Mouse (Mus musculus): ENCODE measurements around the gene Zbtb12. TPM values are rescaled to one million over a fixed set of nuclear protein-coding genes. Genes with fewer than 3 reads are reported as not detected.
A peak's percentile ranks its signal among the peaks of the same experiment; 100 is the strongest.

Gene Zbtb12
- total and polyA plus RNA-seq, 2 experiments from 2014 or later, result 8.1 to 39.1 TPM

DNA sequence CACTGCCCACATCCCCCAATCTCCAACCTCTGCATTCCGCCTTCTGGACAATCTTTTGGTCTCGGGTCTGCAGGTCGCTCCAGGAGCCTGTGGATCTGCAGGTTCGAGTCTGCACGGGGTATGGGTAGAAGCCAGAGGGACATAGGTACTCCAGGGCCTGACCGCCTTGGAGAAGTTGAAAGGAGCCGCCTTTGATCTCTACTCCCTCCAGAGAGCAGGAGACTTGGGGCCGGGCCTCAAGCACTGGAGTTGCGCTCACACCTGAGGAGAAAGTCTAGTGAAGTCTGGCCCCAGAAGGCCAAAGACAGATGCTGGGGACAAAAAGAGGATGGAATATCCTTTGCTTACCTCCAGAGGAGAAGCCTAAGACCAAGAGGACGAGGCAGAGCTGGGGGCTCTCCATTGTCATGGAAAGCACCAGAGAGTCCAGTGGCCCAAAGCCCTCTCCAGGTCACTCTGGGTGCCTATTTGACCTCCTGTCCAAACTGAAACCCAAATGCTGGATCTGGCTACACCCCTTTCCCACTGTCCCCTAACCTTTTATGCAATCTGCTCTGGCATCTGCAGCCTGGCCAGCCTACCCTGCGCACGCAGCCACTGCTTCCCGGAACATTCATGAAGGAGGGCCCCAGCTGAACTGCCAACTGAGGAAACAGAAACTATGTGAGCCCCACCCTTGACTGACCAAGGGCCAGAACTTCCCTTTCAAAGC lies 17.4 kb upstream of the Zbtb12 start:
- Histone ChIP-seq H3K27ac (ENCODE audit: low read depth, low read length) (no peak overlapping the region), H3K4me3 (ENCODE audit: low read depth, low read length) (no peak overlapping the region), H3K4me2 (ENCODE audit: low read depth, low read length, poor library complexity, severe bottlenecking) (no peak overlapping the region), H3K27me3 (ENCODE audit: insufficient read depth, low read length) (no peaks in the 10 kb centered on the region), H3K4me1 (ENCODE audit: insufficient read depth, low read length) (no peaks in the 10 kb centered on the region), H3K9me3 (ENCODE audit: low read length) (no peaks in the 10 kb centered on the region), H3K36me3 (ENCODE audit: insufficient read depth, low read length) (no peaks in the 10 kb centered on the region), H3K9ac (replicated peaks; ENCODE audit: low read length, poor library complexity, severe bottlenecking) (no peak overlapping the region)
- WGBS, result 74% methylated on average over 13 of the region's 13 CpGs
- DNase-seq (ENCODE audit: low spot score) (no peak), ATAC-seq (ENCODE audit: low FRiP score) (no peak)
- TF ChIP-seq CTCF (IDR thresholded peaks at IDR 0.05), result no peak

DNA sequence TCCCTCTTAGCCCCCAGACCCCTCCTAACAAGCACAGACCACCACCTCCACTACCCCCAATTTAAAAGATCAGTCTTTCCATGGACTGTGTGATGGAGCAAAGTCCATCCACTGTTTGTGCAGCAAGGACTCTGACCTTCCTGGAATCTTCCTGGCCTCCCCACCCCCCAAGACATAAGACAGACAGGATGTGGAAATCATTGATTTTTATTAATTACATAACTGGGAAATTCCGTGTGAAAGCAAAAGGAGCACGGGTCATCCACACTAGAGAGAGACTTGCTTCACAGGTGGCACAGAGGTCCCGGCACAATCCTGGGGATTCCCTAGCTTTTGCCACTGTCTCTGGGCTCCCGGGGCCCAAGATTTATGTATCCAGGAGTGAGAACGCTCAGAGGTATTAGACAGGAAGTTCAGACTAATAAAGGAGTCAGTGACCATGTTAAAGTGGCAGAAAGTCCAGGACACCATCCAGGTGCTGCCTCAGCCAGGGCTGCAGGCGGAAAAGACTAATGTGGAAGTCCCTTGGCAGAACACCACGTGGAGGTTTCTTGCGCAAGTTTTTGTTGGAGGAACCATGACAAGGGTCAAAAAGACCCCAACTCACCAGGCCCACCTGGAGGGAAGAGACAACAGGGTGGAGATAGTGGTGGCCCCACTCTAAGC lies 16.7 kb upstream of the Zbtb12 start, which contains the start of gene Cfb:
Cfb (minus strand) TSS at position 103 of the 666 bp plus-strand sequence.
- H3K9ac ChIP-seq (replicated peaks; ENCODE audit: low read length, poor library complexity, severe bottlenecking), result no peak within 1 kb of the TSS
- no peaks in the 10 kb centered on the region for H3K4me1 ChIP-seq (ENCODE audit: insufficient read depth, low read length)
- no peaks in the 10 kb centered on the region for H3K9me3 ChIP-seq (ENCODE audit: low read length)
- no peak within 1 kb of the TSS for H3K4me3 ChIP-seq (ENCODE audit: low read depth, low read length)
- WGBS, result 72% methylated on average over 8 of the region's 8 CpGs
- no peak for DNase-seq (ENCODE audit: low spot score)
- ATAC-seq (ENCODE audit: low FRiP score), result no peak
- H3K4me2 ChIP-seq (ENCODE audit: low read depth, low read length, poor library complexity, severe bottlenecking), result no peak within 1 kb of the TSS
- no peaks in the 10 kb centered on the region for H3K36me3 ChIP-seq (ENCODE audit: insufficient read depth, low read length)
- H3K27me3 ChIP-seq (ENCODE audit: insufficient read depth, low read length), result no peaks in the 10 kb centered on the region
- no peak for TF ChIP-seq CTCF (IDR thresholded peaks at IDR 0.05)
- no peak within 1 kb of the TSS for H3K27ac ChIP-seq (ENCODE audit: low read depth, low read length)

DNA sequence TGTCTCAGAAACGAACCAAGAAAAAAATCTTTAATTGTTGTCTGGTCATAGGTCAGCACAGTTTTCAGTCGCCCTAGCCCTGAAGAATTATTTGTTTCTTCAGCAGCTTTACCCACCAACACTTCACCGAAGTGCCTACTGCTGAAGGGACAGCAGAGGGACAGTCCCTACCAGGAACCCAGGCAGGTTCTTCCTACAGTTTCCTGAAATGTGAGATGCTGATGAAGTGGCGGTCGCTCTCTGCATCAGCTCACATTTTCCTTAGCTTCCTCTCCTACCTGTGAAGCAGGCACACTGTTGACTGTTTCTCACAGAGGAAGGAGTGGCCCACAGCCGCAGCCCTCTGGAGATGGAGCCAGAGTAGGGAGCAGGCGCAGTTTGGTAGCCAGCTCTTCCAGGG lies 13.3 kb upstream of the Zbtb12 start:
- H3K9ac ChIP-seq (replicated peaks; ENCODE audit: low read length, poor library complexity, severe bottlenecking), result no peak overlapping the region
- ATAC-seq (ENCODE audit: low FRiP score) (no peak), DNase-seq (ENCODE audit: low spot score) (no peak)
- no peak overlapping the region for H3K4me2 ChIP-seq (ENCODE audit: low read depth, low read length, poor library complexity, severe bottlenecking)
- no peak overlapping the region for H3K4me3 ChIP-seq (ENCODE audit: low read depth, low read length)
- no peaks in the 10 kb centered on the region for H3K27me3 ChIP-seq (ENCODE audit: insufficient read depth, low read length)
- 73% methylated on average over 7 of the region's 7 CpGs for WGBS
- no peaks in the 10 kb centered on the region for H3K36me3 ChIP-seq (ENCODE audit: insufficient read depth, low read length)
- no peaks in the 10 kb centered on the region for H3K4me1 ChIP-seq (ENCODE audit: insufficient read depth, low read length)
- no peak overlapping the region for H3K27ac ChIP-seq (ENCODE audit: low read depth, low read length)
- TF ChIP-seq CTCF (IDR thresholded peaks at IDR 0.05), result no peak
- no peaks in the 10 kb centered on the region for H3K9me3 ChIP-seq (ENCODE audit: low read length)

DNA sequence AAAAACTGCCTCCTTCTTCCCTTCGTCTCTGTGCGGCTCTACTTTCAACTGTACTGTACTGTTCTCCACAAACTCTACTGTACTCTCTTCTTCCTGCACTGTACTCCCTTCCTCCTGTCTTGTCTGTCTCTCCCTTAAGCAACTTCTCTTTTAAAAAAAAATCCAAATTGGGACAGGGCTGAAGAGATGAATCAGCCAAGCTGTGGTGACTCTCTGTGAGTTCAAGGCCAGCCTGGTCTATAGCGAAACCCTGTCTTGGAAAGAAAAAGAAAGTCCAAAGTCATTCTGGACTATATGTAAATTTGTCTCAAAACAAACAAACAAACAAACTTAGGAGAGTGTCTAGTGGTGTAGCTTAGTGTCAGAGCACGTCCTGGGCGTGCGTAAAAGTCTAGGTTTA lies 5.0 kb upstream of the Zbtb12 start:
- Histone ChIP-seq H3K27me3 (ENCODE audit: insufficient read depth, low read length) (peaks cover 3% of the 10 kb centered on the region; the same call in 1 of the 2 replicates), H3K4me2 (ENCODE audit: low read depth, low read length, poor library complexity, severe bottlenecking) (no peak overlapping the region), H3K9me3 (ENCODE audit: low read length) (no peaks in the 10 kb centered on the region), H3K4me3 (ENCODE audit: low read depth, low read length) (no peak overlapping the region), H3K36me3 (ENCODE audit: insufficient read depth, low read length) (no peaks in the 10 kb centered on the region), H3K9ac (replicated peaks; ENCODE audit: low read length, poor library complexity, severe bottlenecking) (no peak overlapping the region), H3K4me1 (ENCODE audit: insufficient read depth, low read length) (no peaks in the 10 kb centered on the region), H3K27ac (ENCODE audit: low read depth, low read length) (no peak overlapping the region)
- ATAC-seq (ENCODE audit: low FRiP score), result no peak
- 91% methylated on average over 6 of the region's 6 CpGs for WGBS
- TF ChIP-seq CTCF (IDR thresholded peaks at IDR 0.05), result no peak
- DNase-seq (ENCODE audit: low spot score), result no peak

DNA sequence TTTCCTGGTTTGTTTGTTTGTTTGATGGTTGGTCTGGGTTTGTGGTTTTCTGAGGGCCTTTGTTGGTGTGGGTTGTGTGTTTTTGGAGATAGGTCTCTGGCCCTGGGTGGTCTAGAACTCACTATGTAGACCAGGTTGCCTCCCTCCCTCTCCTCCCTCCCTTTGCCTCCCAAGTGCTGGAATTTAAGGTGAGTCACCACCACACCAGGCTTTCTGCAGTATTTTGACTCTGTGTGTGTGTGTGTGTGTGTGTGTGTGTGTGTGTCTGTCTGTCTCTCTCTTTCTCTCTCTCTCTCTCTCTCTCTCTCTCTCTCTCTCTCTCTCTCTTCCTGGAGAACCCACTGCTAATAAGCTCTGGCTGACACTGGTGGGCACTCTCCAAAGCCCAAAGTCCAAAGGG lies 1.9 kb downstream of the Zbtb12 start:
- no peaks in the 10 kb centered on the region for H3K4me1 ChIP-seq (ENCODE audit: insufficient read depth, low read length)
- TF ChIP-seq CTCF (IDR thresholded peaks at IDR 0.05), result no peak
- no peaks in the 10 kb centered on the region for H3K36me3 ChIP-seq (ENCODE audit: insufficient read depth, low read length)
- H3K27me3 ChIP-seq (ENCODE audit: insufficient read depth, low read length), result 0 out of 2 replicates have a peak, but pooled peaks cover 6% of the 10 kb centered on the region
- ATAC-seq (ENCODE audit: low FRiP score) (no peak), DNase-seq (ENCODE audit: low spot score) (no peak)
- H3K9me3 ChIP-seq (ENCODE audit: low read length), result no peaks in the 10 kb centered on the region
- H3K4me3 ChIP-seq (ENCODE audit: low read depth, low read length), result no peak overlapping the region
- H3K9ac ChIP-seq (replicated peaks; ENCODE audit: low read length, poor library complexity, severe bottlenecking), result no peak overlapping the region
- H3K4me2 ChIP-seq (ENCODE audit: low read depth, low read length, poor library complexity, severe bottlenecking), result no peak overlapping the region
- H3K27ac ChIP-seq (ENCODE audit: low read depth, low read length), result no peak overlapping the region

DNA sequence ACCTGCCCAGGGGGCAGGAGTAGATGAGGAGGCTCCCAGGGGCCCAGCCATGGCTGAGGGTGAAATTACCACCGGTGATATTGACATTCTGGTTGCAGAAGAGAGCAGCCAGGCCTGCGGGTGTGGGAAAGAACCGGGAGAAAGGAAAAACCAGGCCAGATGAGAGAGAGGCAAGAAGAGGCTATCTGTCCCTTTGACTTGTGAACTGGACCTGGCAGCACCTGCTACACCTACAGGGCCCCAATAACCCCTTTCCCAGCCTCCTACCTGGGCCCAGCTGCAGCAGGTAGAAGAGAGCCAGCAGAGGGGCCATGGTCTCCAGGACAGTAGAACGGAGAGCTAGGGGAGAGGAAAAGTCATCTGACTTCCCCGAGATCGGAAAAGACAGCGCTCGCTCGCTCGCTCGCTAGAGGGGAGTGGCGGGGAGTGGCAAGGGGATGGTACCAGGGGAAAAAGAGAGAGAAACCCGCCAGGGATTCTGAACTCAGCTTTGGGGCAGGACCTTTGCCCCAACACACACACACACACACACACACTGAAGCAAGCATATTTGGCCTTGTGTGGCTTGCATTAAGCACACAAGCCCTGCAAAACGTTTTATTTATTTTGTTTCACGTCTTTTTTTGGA lies 2.5 kb downstream of the Zbtb12 start, which contains the start of gene Gm20547:
Gm20547 (minus strand) TSS at position 360 of the 628 bp plus-strand sequence.
- ATAC-seq (ENCODE audit: low FRiP score), result no peak
- Histone ChIP-seq H3K4me2 (ENCODE audit: low read depth, low read length, poor library complexity, severe bottlenecking) (peak within 1 kb of the TSS; percentile 9; the same call in 1 of the 2 replicates), H3K9ac (replicated peaks; ENCODE audit: low read length, poor library complexity, severe bottlenecking) (no peak within 1 kb of the TSS), H3K4me3 (ENCODE audit: low read depth, low read length) (no peak within 1 kb of the TSS), H3K36me3 (ENCODE audit: insufficient read depth, low read length) (no peaks in the 10 kb centered on the region), H3K27ac (ENCODE audit: low read depth, low read length) (no peak within 1 kb of the TSS), H3K4me1 (ENCODE audit: insufficient read depth, low read length) (no peaks in the 10 kb centered on the region), H3K9me3 (ENCODE audit: low read length) (no peaks in the 10 kb centered on the region), H3K27me3 (ENCODE audit: insufficient read depth, low read length) (0 out of 2 replicates have a peak, but pooled peaks cover 6% of the 10 kb centered on the region)
- DNase-seq (ENCODE audit: low spot score), result no peak
- 7% methylated on average over 15 of the region's 15 CpGs for WGBS
- no peak for TF ChIP-seq CTCF (IDR thresholded peaks at IDR 0.05)
